Mouse (Mus musculus) B cell, adult 2 months (primary cell): ENCODE results near the gene Tmem140.

Source experiments
- DNase-seq, 2 experiments: peaks; one replicate each; pipeline ENCODE4 v3.0.0; 2022

Tmem140 gene

DNA sequence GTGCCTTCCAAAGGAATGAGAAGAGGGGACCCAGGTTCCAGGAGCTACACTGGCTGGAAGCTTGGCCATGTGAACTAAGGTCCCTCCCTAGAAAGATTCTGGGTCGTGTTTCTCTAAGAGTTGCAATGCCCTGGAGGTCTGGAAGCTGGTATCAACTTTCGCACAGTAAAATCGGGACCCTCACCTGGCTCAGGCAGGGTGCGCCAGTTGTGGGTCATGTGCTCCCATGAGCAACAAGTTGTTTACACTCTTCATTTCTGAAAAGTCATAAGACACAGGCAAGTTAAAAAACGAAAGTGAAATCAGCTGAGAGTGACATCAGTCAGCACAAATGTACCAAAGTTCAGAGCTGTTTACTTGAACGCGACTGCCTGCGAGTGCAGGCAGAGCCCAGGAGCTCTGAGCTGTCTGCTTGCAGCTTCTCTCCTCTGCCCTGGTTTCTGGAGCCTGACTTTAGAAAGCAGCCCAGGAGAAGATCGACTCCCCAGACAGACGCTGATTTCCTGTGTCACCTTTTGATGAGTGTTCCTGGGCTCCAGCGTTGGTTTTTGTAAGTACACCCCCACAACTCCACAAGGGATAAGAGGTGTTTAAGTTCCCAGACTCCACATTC lies at the start of gene Tmem140:
Tmem140 (plus strand) TSS at position 356 of the 613 bp plus-strand sequence.
- DNase-seq, result peak; percentile 65 to 66

DNA sequence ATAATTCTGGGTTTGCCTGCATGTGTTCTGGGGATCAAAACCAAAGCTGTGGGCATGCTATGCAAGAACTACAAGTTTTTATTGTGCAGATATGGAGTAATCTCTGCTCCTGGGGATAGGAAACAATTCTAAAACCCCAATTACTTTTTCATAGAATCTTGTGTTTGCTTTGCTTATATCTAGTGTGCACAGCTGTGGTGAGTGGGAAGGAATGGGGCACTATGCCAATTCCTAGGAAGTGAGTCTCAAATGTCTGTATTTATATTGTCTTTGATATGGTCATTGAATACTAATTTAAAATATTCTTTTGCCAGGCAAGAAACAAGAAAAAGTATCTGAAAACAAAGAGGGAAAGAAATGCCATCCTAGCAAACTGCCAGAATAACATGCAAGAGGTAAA lies 38.5 kb upstream of the Tmem140 start:
- no peak for DNase-seq

DNA sequence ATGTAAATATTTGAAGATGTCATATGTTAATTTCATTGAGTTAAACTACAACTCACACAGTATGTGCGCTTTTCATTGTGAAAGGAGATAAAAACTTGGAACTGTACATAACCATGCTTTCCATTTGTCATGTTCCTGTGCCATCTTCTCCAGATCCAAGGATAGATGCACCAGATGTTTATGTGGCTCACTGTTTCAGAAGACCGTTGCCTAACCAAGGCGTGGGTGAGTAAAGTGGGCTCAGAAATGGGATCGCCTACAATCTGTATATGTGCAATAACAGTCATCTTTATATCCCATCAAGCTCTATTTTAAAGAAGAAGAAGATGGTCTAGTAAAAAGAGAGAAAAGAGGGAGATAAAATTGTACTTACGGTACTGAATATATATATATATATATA lies 30.6 kb upstream of the Tmem140 start:
- no peak for DNase-seq

DNA sequence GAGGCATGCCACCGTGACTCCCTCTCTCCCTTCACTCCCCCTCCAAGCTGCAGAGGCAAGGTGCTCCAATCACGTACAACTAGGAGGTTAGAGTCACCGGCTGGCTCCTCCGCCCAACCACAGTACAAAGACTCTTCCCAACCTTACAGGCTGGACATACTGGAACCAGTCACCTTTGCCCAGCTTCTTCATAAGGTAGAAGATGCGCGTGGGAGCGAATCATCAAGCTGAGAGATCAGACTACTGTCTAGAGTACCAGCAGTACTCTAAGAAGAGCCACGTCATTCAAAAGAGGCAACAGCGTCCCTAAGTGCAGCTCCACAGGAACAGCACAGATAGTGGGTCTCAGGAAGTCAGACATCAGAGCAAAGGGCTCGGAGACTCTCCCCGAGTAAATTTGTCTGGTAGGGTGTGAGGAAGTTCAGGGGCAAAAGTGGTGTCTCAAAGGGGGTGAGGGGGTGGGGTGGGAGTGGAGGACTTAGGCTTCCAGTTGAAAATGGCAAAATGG lies 1.3 kb upstream of the Tmem140 start:
- DNase-seq, result peak in 1 of 2 experiments; percentile 10

- peak; percentile 54 to 57 for DNase-seq
These were observed 565 bp upstream of the Tmem140 start for GRCm38 (mm10) chr6:34862381-34862780.

DNA sequence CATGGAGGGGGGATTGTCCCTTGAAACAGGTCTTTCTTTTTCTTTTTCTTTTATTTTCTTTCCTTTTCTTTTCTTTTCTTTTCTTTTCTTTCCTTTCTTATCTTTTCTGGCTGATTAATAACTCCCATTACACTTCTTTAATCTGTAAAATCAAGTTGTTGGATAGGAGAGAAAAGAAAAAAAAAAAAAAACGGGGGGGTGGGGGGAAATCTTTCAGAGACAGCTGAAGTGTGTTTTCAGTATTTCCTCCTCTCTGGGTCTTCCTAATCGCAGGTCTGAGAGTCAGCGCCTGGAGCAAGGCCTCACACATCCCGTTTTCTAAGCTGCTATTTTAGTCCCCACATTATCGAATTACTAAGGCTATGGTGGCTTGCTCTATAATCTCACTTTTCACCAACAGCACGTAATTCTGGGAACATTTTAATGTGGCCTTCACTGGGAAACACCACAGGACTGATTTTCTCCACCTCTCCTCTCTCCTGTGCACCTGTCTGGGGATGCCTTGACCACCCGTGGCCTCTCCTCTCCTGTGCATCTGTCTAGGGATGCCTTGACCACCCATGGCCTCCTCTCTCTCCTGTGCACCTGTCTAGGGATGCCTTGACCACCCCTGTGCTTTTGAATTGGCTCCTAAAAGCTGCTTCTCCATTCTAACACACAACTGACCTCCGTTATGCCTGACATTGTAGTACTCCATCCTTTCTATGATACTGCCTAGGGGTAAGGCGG lies 1.0 kb downstream of the Tmem140 start:
- DNase-seq, result no peak

DNA sequence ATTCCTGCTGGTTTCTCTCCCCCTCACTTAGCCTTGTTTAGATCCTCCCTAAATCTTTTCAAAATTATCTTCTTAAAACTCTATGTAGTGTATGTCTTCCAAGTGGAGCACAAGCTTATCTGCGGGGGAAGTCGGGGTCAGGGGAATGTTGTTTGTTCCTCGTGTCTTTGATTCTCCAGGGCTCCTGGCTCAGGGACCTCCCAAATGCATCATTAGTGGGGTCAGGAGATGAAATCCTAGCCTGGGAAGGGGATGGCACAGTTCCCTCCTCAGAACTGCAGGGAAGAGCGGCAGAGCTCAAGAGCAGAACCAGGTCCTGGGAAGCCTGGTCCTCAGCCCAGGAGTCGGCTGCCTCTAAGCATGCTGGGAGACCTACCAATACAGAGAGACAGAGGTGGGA lies 2.3 kb downstream of the Tmem140 start:
- no peak for DNase-seq

DNA sequence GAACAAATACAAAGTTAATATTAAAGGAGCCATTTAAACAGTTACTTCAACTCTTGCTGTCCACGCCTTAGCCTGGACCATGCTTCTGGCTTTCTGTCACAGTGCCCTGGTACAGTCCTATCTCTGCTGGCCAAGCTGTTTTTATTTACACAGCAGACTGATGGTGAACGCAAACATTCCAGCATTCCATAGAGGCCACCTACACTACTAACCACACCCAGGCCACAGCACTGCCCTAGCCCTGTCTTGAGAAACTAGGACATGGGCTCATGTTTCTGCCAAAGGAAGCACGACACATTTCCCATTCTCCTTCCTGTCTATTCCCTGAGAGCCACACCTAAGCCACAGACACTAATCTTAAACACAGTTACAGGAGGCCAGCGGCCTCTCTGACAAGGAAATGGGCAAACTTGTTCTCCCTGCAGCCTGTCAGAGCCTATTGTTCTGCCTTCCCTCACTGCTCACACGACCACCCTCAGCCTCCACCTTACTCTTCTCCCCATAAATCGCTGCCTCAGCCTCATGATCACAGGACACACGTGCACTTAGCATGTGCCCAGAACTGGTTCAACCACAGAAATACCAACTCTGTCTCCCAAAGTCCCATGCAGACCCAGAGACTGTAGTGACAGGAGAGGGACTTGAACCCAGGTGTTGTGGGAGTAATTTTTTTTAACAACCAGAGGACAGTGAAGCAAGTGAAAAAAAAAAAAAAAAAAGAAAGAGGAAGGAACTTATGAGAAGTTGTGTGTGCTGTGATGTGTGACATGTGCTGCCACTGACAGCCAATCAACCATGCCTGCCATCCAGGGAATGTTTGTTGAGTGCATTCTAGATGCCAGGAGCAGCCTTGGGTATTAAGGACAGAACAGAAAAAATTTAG lies 3.0 kb downstream of the Tmem140 start:
- DNase-seq, result peak; percentile 34 to 45

DNA sequence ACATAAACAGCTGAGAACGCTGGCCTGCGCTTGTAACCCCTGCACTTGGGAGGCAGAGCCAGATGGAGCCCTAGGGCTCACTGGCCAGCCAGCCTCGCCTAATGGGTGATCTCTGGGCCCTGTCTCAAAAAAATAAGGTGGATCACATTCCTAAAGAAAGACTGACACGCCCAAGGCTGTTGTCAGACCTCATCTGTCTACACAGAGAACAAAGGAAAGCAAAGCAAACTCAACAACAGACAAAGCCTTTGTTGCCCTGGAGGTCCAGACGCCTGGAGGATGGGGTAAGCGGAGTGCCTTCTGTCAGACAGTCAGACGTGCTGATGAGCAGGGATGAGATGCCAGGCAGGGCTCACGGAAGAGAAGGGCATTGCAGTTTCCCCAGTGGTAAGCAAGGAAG lies 3.8 kb downstream of the Tmem140 start:
- no peak for DNase-seq

GRCm38 (mm10) chr6:34867301-34867994 lies 4.5 kb downstream of the Tmem140 start:
- DNase-seq, result peak; percentile 21 to 32

DNA sequence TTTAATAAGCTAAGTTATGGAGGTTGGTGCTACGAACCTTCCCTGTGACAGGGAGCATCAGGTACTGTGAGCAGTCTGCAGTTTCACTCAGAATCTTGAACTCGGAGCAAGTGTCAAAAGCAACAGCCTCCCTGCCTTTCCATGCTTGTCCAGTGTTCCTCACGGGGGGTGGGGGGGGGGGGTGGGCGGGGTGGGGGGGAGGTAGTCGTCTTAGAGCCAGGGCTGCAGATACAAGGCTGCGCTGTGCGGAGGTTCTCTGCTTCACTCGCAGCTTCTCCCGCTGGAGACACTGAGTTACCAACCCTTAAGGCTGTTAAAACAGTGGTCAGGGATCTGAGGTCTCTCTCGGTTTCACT lies 5.0 kb downstream of the Tmem140 start:
- DNase-seq, result no peak

DNA sequence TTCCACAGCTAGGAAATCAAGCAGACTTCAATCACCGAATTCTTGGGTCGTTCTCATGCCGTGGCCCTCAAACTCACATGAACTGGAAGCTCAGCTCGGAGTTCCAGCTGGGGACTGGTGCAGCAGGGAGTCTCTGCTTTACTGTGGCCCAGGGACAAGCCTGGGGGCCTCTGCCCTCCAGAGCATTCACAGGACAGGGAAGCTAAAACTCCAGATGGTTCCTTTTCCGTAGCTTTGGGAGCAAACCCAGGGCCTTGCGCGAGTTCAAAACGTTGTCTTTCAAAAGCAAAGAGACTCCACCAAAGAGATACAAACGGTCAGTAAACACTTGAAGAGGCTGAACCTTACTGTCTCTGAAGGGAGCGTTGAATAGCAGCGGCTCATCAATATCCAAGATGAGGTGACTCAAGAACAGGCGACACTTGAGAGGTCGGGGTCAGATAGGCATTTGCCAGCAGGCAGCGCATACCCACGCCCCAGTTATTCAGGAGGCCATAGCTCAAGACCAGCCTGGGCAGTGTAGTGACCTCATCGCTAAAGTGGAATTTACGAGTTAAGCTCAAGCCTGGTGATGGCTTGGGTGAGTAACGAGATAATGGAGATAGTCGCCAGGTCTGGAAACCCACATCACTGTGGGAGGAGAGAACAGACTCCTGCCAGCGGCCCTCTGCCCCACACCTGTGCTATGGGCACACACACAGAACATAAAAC lies 5.7 kb downstream of the Tmem140 start:
- DNase-seq, result no peak

DNA sequence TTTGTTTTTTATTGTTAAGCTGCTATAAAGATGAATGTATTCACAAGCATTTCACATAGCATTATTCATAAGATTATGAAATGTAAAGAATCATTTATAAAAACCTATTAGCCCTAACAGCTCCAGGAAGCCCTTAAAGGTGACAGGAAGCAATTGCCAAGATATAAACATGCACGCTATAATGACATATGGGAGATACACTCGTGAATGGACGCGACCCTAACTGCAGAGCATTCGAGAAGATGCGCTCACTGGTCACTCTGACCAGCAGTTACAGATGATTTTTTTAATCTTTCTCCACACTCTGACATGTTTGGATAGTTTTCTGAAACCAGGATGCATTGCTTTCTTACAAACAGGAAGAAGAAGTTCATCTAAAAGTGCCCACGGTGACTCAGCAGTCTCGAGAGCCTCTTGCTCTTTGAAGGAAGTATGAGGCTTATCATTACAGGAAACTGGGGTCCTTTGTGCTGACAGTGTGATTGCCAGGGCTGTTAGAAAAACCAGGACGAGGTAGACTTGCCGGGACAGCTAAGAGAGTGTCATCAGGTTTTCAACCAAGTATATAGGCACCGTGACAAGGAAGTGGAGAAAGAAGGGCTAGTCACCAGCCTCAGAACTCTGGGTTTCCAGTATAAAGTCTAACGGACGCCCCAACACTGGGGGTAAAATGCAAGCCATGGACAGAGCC lies 6.4 kb downstream of the Tmem140 start:
- DNase-seq, result peak; percentile 39 to 46

DNA sequence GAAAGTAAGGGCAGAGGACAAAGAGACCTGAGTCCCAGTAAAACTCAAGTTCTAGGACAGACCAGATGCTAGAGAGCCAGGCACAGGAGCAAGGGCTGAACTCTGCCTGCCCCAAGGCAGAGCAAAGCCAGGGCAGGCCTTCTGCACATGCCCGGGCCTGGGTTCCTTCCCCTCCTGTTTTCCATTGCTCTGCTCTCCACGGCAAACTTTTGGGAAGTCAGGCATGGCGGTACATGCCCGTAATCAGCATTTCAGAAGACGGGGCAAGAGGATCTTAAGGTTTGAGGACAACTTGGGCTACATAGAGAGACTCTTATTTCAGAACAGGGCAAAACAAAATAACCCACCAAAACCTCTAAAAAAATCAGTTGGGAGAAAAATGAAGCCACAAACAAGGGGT lies 7.2 kb downstream of the Tmem140 start:
- no peak for DNase-seq

GRCm38 (mm10) chr6:34870724-34871123 lies 7.8 kb downstream of the Tmem140 start:
- DNase-seq, result no peak

- no peak for DNase-seq
These were observed 9.0 kb downstream of the Tmem140 start for GRCm38 (mm10) chr6:34871929-34872328.

- DNase-seq, result no peak
These were observed 9.9 kb downstream of the Tmem140 start for GRCm38 (mm10) chr6:34872871-34873270.

DNA sequence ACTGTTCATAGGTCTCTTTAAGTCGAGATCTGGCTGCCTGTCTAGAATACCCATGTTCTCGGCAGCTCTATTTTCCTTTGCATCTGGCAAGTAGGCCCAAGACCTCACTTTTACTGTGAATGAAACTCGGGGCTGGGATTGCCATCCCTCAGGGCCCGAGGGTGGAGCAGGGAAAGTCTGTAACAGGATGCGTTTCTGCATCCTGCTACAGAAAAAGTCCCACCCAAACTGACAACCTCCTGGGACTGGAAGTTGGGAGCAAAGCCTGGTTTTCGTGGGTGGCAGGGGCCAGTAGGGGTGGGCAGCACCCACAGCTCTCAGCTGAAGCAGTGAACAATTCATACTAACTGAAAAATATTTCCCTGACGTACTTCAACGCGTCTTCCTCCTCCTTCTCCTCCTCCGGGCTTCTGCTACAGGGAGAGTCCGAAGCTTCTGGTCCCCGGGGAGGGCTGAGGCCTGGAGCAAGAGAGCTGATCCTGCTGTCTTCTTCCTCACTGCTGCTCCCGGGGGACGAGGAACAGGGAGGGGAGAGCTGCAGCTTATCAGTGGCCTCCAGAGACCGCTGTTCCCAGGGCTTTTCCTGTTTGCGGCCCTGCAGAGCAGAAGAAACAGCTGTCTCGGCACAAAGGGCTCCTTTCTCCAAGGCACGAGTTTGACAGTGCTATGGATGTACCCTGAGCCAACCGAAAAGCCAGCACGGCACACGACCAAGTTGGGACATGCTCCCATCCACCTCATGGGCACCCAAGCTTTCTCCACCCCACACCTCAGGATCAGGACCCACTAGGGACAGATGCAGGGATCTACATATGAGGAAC lies 11.4 kb downstream of the Tmem140 start:
- no peak for DNase-seq

GRCm38 (mm10) chr6:34875268-34875761 lies 12.4 kb downstream of the Tmem140 start:
- peak; percentile 85 for DNase-seq
